In genomic region chr11:116058022-116058614, GRCm38 (mm10) we compare ENCODE assay signal across 14 mouse cellular contexts. TPM values are rescaled to one million over a fixed set of nuclear protein-coding genes. Genes with fewer than 3 reads are reported as not detected.
DNase-seq lines count a peak whose midpoint lies in the region; TF ChIP-seq lines count a peak whose summit lies in the region.
"Had no signal": no experiment of that assay in that cellular context is flagged by ENCODE, and none has a peak within 500 bp of the region (broad histone marks: within the 10 kb centered on the region; RNA-seq: fewer than 3 reads in every experiment).

No protein-coding gene starts in this region.

- peak overlapping the region; percentile 90 for H3K27ac ChIP-seq in layer of hippocampus, adult 2 months
- H3K27ac ChIP-seq: forebrain, embryonic 15.5 days; hindbrain, embryonic 15.5 days had no signal

- TF ChIP-seq CTCF in layer of hippocampus, adult 2 months (conservative IDR thresholded peaks at IDR 0.05): no peak

- no peak overlapping the region for H3K4me3 ChIP-seq in layer of hippocampus, adult 2 months
- H3K4me3 ChIP-seq: forebrain, embryonic 15.5 days; hindbrain, embryonic 15.5 days had no signal

- peak; percentile 55 for DNase-seq in cerebellum, adult 11 months
- DNase-seq in cerebellum, postnatal 4 days (ENCODE audit: low spot score in 2 of 2): no peak
- no peak for DNase-seq in layer of hippocampus, adult 2 months (ENCODE audit: low spot score in 2 of 2)
- DNase-seq in layer of hippocampus, adult 9-10 months (ENCODE audit: low spot score): no peak
- DNase-seq in right cerebral cortex, adult 2 months (ENCODE audit: low spot score in 2 of 2): peak; percentile 70 to 75
- no peak for DNase-seq in right cerebral cortex, postnatal 10 days (ENCODE audit: low spot score in 2 of 2)
- peak; percentile 42 to 70 for DNase-seq in right cerebral cortex, postnatal 36 days (ENCODE audit: low spot score in 2 of 2)
- no peak for DNase-seq in natural killer cell, adult 2 months (ENCODE audit: low spot score in 2 of 2)
- DNase-seq: gastrocnemius, postnatal 14 days; kidney, adult 2 months; lung, adult 18-20 months; thymus, postnatal 36 days had no signal

RNA-seq across cellular contexts. Expression of gene Unc13d, which starts 19.6 kb away (rescaled TPM):
- total RNA-seq in layer of hippocampus, adult 2 months (2021): 1 to 10 TPM; 1.3 to 2.1 TPM

RNA-seq across cellular contexts. Expression of gene Unk, which starts 28.0 kb away (rescaled TPM):
- 10 to 100 TPM; 26.3 to 30.8 TPM for total RNA-seq in layer of hippocampus, adult 2 months (2021)

RNA-seq across cellular contexts. Expression of gene Wbp2, which starts 28.7 kb away (rescaled TPM):
- 100 to 1,000 TPM; 417 to 440 TPM for total RNA-seq in layer of hippocampus, adult 2 months (2021)

RNA-seq across cellular contexts. Expression of gene H3f3b, which starts 30.4 kb away (rescaled TPM):
- total RNA-seq in layer of hippocampus, adult 2 months (2021): 100 to 1,000 TPM; 285 to 322 TPM

RNA-seq across cellular contexts. Expression of gene Galk1, which starts 45.6 kb away (rescaled TPM):
- 10 to 100 TPM; 13.3 to 13.5 TPM for total RNA-seq in layer of hippocampus, adult 2 months (2021)

Comparison
In these comparisons a context has a peak if more than half of its experiments do, and no peak if none do; other contexts are left out.
1. DNase-seq: peak in cerebellum, adult 11 months (single experiment), right cerebral cortex, adult 2 months (2 of 2) and right cerebral cortex, postnatal 36 days (2 of 2); none in cerebellum, postnatal 4 days (0 of 2), layer of hippocampus, adult 2 months (0 of 2), layer of hippocampus, adult 9-10 months (single experiment), right cerebral cortex, postnatal 10 days (0 of 2) and natural killer cell, adult 2 months (0 of 2).